Mouse (Mus musculus) heart, embryonic 13.5 days (tissue): ENCODE data around the gene 2310057N15Rik. TPM values are rescaled to one million over a fixed set of nuclear protein-coding genes. Genes with fewer than 3 reads are reported as not detected.

Experiments used
- polyA plus RNA-seq: library from polyadenylated mRNA; unstranded; fragments of >200 nt; fragmentation: Nextera tagmentation; extraction: Ambion mirVana; gene quantifications from 2 replicates; pipeline ENCODE4 v1.2.1, GENCODE M21; 2015

The 2310057N15Rik gene
- polyA plus RNA-seq, 1 experiment from 2014 or later: not detected

Other genes starting within 250 kb of the 2310057N15Rik start
- 0.18 and 0.20 TPM in 2 replicates for gene Cldn8, start 211.0 kb downstream of the 2310057N15Rik start, polyA plus RNA-seq
- gene Krtap24-1, start 161.9 kb downstream of the 2310057N15Rik start, polyA plus RNA-seq: not detected in 2 replicates
- gene 2310079G19Rik, start 146.5 kb downstream of the 2310057N15Rik start, polyA plus RNA-seq: not detected in 2 replicates
- not detected in 2 replicates for gene Krtap26-1, start 126.4 kb downstream of the 2310057N15Rik start, polyA plus RNA-seq
- not detected in 2 replicates for gene Krtap27-1, start 102.5 kb downstream of the 2310057N15Rik start, polyA plus RNA-seq
- not detected in 2 replicates for gene 2310061N02Rik, start 66.2 kb downstream of the 2310057N15Rik start, polyA plus RNA-seq
- gene Krtap13-1, start 45.3 kb downstream of the 2310057N15Rik start, polyA plus RNA-seq: not detected in 2 replicates
- not detected in 2 replicates for gene Krtap13, start 22.6 kb downstream of the 2310057N15Rik start, polyA plus RNA-seq
- not detected in 2 replicates for gene 2310034C09Rik, start 15.4 kb downstream of the 2310057N15Rik start, polyA plus RNA-seq
- gene Gm5965, start 3.7 kb upstream of the 2310057N15Rik start, polyA plus RNA-seq: not detected in 2 replicates
- gene Gm20741, start 38.0 kb upstream of the 2310057N15Rik start, polyA plus RNA-seq: not detected in 2 replicates
- not detected in 2 replicates for gene Krtap15, start 46.0 kb upstream of the 2310057N15Rik start, polyA plus RNA-seq
- not detected in 2 replicates for gene Krtap14, start 51.9 kb upstream of the 2310057N15Rik start, polyA plus RNA-seq
- gene Krtap19-1, start 95.2 kb upstream of the 2310057N15Rik start, polyA plus RNA-seq: not detected in 2 replicates
- gene Krtap19-2, start 100.1 kb upstream of the 2310057N15Rik start, polyA plus RNA-seq: not detected in 2 replicates
- not detected in 2 replicates for gene Krtap19-3, start 103.8 kb upstream of the 2310057N15Rik start, polyA plus RNA-seq
- not detected in 2 replicates for gene Krtap19-4, start 110.9 kb upstream of the 2310057N15Rik start, polyA plus RNA-seq
- gene Krtap19-5, start 122.3 kb upstream of the 2310057N15Rik start, polyA plus RNA-seq: not detected in 2 replicates
- gene Krtap19-9b, start 158.1 kb upstream of the 2310057N15Rik start, polyA plus RNA-seq: not detected in 2 replicates
- gene Krtap16-3, start 188.7 kb upstream of the 2310057N15Rik start, polyA plus RNA-seq: not detected in 2 replicates
- not detected in 2 replicates for gene Krtap22-2, start 236.6 kb upstream of the 2310057N15Rik start, polyA plus RNA-seq
- not detected in 2 replicates for gene Gm10229, start 241.1 kb upstream of the 2310057N15Rik start, polyA plus RNA-seq